Mouse (Mus musculus) right cerebral cortex, postnatal 10 days (tissue): ENCODE measurements around the gene Mcu.

Experiments
- DNase-seq, 2 experiments: peaks; one replicate each; pipeline ENCODE4 v3.0.0; 2021; ENCODE audit warnings: low spot score in 2 of 2

Mcu gene

GRCm38 (mm10) chr10:59429448-59430135 lies 186.9 kb downstream of the Mcu start:
- DNase-seq: no peak

GRCm38 (mm10) chr10:59426371-59426770 lies 190.1 kb downstream of the Mcu start:
- no peak for DNase-seq

GRCm38 (mm10) chr10:59425369-59425768 lies 191.1 kb downstream of the Mcu start:
- no peak for DNase-seq

- DNase-seq: no peak
Observed at GRCm38 (mm10) chr10:59424453-59424852, 192.0 kb downstream of the Mcu start.

- no peak for DNase-seq
Observed at GRCm38 (mm10) chr10:59419516-59419915, 197.0 kb downstream of the Mcu start.

- DNase-seq: no peak
Observed at GRCm38 (mm10) chr10:59416623-59417022, 199.9 kb downstream of the Mcu start.

- no peak for DNase-seq
Observed at GRCm38 (mm10) chr10:59413711-59414110, 202.8 kb downstream of the Mcu start.

- DNase-seq: no peak
Observed at GRCm38 (mm10) chr10:59410264-59410663, 206.2 kb downstream of the Mcu start.

GRCm38 (mm10) chr10:59408499-59408898 lies 208.0 kb downstream of the Mcu start:
- DNase-seq: no peak

- DNase-seq: no peak
Observed at GRCm38 (mm10) chr10:59403793-59404149, 212.7 kb downstream of the Mcu start.

GRCm38 (mm10) chr10:59402899-59403792 lies 213.3 kb downstream of the Mcu start, which contains the start of gene Pla2g12b:
Gene Pla2g12b (plus strand): TSS chr10:59403660.
- DNase-seq: no peak
